Mouse (Mus musculus): ENCODE measurements at regions not wholly inside any gene's neighbourhood (a gene's known extent, or its start where the extent isn't known, plus 50 kb on each side); places are given as distances from the start of the nearest gene placed in this dataset.
"Not testable (repeated sequence)": the region's sequence is repeated elsewhere in the genome, so short reads cannot be mapped to it uniquely, and the experiment has no call there.

DNA sequence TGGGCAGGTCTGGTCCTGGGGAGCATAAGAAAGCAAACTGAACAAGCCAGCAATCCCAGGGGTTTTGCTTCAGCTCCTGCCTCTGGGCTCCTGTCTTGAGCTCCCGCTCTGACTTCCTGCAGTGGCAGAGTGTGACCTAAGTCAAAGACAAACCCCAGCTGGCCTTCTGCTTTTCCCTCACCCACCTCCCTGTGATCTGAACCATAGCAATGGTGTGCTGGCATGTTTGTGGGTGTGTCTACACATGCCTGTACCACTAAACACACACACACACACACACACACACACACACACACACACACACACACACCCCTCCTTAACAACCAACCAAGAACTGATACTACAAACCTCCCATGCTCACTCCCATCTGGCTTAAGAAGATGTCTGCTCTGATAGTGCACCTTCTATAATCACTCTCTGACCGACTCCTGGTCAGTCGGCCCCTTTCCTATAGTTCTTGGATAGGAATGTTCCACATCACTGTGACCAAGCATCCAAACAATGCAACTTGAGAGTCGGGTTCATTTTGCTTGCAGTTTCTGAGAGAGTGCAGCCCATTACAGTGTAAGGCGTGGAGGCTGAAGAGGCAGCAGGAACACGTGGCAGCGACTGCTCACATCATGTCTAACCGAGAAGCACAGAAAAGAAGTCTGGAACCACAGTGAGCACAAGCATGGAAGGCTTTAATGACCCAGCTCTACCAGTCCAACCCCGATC, 134.4 kb downstream of the Tcp10c start:
- DNase-seq (ENCODE audit: low spot score in 2 of 2): no peak

DNA sequence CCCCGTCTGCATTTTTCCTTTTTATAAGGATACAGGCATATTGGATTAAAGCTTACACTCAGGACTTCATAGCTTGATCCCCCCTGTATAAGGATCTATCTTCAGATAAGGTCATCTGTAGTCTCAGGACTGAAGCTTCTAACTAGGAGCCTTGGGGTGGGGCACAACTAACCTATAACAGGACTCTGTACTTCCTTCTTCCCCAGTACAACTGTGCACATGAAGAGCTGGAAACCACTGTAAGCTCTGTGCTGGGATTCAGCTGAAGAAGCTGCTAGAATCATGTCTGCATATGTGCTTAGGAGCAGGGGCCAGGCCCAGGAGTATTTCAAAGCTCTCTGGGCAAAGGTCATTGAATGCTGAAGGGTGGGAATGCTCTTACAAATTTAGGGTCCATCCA, 137.9 kb downstream of the Tcp10c start:
- not testable (repeated sequence) for DNase-seq (ENCODE audit: low spot score in 2 of 2)

DNA sequence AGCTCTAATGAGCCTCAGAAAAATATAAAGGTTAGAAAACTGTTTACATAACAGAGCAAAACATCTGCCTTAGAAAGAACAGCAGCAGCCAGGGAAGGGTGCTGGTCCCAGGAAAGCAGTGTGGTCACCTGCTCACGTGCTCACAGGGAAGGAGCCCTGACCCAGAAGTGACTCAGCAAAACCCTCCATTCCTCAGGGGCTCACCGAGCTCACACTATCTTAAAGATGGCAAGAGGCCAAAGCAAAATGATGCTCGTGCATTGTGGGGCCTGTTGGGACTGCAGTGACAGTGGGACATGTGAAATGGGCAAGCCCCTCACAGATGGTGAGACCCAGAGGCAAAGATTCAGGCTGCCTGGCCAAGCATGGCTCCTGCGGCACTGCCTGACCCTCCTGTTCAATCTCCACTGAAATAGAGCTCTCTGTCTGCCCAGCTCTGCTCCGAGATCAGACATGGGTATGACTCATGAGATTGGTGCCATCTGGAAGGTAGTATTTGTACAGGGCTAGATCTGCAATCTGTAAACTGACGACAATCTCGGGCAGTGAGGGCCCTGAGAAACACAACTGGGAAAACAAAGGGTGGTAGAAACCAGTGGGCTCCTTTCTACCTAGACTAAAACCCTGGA, 138.4 kb downstream of the Tcp10c start:
- peak in 1 of 2 experiments; percentile 46 for DNase-seq (ENCODE audit: low spot score in 2 of 2)

DNA sequence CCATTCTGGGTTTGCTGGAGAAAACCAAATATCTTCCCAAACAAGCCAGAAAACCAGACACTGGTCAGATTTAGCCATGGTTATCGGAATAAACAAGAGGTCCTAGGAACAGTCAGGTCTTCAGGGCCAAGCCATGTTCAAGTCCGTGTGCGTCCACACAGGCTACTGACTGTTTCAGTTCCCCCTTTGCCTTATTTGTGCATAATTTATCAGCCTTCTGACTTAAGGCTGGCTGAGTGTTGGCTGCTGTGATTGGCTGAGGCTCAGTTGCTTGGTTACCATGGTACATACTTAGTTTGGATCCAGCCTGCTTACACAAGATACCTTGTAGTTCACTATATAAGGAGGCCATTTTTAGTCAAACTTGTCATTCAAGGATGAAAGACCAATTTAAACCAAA, 139.5 kb downstream of the Tcp10c start:
- DNase-seq (ENCODE audit: low spot score in 2 of 2): not testable (repeated sequence)

DNA sequence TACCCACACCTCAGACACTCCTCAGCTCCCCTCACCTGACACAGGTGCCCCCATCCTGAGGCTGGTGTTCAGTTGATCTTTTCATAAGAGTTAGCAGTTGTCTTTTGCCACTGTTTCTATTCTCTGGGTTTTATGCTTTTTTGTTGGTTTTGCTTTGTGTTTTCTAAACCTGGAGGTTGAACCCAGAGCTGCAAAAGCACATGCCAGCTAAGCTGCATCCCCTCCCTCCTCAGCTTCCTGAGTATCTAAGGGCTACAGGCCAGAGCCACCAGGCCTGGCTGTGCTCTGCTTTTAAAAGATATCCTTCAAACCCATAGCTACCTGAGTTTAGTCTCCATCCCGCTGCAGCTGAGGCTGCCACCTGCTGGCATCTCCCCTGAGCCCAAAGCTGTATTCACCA, 140.1 kb downstream of the Tcp10c start:
- DNase-seq (ENCODE audit: low spot score in 2 of 2): not testable (repeated sequence)

DNA sequence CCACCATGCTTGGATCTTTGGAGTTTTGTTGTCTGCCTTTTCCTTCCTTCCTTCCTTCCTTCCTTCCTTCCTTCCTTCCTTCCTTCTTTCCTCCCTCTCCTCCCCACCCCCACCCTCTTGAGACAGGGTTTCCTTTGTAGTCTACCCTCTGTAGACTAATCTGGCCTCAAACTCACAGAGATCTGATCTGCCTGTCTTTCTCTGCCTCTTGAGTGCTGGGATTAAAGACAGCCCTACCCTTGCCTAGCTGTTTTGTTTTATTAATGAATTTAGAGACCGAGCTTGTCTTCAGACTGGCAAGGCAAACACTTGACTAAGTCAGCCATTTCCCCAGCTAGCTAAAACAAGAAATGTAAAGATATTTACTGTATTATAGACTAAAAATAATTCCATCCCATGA, 150.0 kb downstream of the Tcp10c start:
- DNase-seq (ENCODE audit: low spot score in 2 of 2): not testable (repeated sequence)

DNA sequence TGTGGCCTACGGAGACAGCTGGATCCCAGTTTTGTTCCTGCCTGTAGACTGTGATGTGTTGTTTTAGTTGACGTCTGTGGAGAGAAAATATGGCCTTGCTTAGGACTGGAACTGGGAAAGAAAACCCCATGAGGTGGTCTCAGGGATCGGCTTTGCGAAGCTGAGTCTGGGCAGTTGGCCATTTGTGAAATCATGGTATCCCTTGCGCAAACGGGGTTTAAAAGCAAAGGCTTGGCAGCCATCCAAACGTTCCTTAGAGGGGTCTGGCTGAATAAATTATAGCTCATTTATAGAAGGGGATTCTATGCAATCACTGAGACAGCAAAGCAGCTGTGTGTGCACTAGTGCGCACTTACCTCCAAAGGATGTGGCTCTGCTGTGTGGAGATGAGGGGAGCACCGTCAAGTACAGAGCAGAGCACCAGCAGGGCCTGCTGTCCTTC, 150.5 kb downstream of the Tcp10c start:
- DNase-seq (ENCODE audit: low spot score in 2 of 2): not testable (repeated sequence)

DNA sequence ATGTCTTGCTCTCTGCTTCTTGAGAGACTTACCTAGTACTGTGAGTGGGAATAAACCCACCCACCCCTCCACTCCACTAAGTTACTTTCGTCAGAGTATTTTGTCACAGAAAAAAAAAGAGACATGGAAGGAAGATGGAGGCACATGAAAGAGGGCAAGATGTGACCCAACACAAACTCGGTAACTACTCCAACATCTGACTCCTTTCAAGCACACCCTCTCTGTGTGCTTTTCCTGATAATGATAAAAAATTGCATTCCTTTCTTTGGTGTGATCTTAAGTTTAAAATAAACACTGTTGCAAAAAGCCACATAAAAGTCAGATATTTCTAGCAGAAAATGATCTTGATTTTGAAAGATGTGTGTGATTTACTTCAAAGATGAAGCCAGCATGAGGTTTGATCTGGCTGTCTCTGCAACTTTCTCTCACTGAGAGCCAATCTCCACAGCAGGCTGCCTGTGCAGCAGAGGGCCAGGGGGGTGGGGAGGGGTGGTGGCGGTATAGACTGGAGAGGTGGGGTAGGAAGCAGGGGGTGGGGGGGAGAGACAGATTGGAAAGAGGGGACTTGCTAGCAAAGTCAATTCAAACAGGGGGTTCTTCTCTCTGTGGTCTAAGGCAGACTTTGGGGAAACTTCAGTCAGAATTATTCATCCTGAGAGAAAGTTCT, 153.2 kb downstream of the Tcp10c start:
- not testable (repeated sequence) for DNase-seq (ENCODE audit: low spot score in 2 of 2)

DNA sequence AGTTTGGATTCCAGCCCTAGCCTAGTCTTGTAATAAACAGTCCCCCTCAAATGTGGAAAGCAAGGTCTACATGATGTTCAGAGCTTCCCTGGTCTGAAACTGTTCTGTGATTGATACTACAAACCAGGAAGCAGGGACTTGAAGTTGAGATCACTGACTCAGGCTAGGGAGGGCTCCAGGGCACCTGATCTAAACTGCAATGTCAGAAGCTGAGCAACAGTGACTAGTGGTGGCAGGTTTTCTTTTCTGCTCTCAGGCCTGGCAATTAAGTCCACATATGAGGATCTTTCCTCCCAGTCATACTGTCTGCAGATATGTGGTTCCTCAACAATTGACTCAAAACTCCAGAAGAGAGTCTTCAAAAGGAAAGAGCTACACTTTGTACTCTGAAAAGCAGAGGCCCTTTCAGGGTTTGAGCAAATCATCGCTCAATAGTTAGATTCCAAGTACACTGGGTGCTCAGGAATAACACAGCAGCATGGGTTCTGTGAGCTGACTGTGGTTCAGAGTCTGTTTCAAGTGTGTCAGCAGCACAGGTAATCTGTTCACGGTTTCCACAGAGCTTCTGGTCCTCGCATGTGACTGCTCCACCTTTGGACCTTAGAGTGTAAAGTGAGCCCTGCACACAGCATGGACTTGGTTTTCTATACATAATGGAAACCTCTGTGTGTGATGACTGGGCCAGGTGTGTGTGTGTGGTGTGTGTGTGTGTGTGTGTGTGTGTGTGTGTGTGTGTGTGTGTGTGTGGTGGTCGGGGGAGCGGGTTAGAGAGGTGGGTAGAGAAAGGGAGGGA, 165.2 kb downstream of the Tcp10c start:
- DNase-seq (ENCODE audit: low spot score in 2 of 2): not testable (repeated sequence)

DNA sequence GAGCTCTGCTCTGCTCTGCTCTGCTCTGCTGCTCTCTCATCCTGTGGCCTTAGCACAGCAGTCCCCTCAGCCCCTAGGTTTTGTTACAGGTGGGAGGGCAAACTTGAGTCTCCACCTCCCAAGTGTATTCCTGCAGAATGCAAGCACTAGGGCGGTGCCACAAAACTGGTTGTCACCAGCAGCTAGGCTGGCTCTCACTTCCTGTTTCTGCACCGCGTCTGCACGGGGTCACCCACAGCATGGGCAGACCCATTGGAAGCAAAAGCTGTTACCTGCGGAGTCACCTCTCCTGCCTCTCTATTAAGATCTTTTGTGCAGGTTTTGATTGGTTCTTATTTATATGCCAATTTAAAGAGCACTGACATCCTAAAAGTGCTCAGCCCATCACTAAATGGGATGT, 178.2 kb downstream of the Tcp10c start:
- DNase-seq (ENCODE audit: low spot score in 2 of 2): not testable (repeated sequence)

DNA sequence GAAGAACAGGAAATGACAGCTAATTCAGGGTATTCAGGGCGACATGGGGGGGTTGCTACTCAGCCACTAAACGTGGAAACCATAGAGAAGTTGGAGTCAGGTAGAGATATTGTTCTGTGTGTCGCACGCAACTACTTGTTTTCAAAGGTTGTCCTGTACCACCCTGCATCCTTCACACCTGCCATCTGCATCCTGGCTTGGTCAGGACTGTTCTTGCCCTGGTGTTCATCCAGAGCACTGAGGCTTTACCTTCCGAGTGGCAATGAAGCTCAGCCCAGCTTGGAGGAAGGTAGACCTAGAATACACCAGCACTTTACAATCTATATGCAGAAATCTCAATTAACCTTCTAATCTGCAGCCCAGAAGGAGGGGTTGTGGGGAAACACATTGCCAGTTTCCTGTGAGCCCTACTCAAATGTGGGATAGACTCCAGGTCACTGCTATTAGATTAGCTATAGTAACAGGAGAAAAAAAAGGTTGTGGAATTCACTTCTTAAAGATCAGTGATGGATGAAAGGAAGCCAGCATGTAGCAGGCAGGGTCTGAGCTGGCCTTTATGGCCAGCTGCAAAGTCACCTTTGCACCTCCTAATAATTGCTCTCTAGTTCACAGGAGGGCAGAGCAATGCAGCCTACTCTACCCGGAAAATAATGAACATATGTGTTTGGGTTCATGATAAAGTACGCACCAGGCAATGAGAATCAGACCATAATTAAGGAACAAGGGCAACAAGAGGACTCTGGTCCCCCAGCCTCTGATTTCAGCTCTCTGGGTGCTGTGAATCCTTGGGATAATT, 186.3 kb downstream of the Tcp10c start:
- DNase-seq (ENCODE audit: low spot score in 2 of 2): no peak

DNA sequence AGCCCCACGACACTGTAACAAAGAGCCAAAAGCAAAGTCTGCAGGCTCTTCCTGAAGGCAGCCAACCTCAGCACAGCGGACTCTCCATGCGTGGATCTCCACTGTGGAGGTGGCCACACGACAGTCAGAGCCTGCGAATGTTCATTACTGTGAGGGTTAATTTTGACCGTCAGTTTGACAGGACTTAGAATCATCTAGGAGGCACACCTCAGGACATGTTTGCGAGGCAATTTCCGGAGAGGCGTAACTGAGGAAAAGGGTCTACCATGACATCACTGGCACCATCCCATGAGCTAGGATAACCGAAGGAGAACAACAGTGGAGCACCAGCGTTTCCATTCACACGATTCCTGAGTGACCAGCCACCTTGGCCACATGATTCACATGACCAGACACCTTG, 186.9 kb downstream of the Tcp10c start:
- DNase-seq (ENCODE audit: low spot score in 2 of 2): no peak

DNA sequence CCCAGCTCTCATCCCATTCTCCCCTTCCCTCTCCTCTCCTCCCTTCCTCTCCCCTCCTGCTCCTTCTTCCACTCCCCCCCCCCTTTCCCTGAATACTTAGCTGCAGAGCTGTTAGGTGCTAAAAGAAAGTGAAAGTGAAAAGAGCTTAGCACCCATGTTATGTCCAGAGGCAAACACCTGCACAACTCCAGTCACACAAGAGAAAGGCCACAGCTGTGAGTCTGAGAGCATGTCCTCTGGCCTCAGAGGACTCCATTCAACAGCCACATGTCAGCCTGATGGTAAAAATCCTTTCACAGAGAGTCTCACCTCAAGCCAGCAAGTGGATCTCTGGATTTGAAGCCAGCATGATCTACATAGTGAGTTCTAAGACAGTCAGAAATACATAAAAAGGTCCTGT, 187.9 kb downstream of the Tcp10c start:
- DNase-seq (ENCODE audit: low spot score in 2 of 2): no peak

DNA sequence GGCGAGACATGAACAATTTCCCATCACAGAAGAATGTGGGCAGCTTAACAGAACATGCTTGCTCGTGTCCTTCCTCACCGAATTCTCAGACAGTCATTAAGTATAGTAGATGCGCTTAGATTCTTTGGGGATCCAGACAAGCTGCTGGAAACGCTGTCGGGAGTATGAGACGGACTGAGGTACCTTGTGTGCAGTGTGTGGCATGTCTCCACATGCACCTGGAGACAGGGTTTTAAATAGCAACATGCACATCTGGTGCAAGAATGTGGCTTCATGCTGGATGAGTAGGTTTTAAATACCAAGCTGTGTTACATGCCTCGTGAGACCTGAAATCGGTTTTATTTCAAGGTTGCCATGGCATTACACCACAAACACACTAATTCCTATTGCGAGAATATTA, 188.5 kb downstream of the Tcp10c start:
- DNase-seq (ENCODE audit: low spot score in 2 of 2): peak in 1 of 2 experiments; percentile 46

DNA sequence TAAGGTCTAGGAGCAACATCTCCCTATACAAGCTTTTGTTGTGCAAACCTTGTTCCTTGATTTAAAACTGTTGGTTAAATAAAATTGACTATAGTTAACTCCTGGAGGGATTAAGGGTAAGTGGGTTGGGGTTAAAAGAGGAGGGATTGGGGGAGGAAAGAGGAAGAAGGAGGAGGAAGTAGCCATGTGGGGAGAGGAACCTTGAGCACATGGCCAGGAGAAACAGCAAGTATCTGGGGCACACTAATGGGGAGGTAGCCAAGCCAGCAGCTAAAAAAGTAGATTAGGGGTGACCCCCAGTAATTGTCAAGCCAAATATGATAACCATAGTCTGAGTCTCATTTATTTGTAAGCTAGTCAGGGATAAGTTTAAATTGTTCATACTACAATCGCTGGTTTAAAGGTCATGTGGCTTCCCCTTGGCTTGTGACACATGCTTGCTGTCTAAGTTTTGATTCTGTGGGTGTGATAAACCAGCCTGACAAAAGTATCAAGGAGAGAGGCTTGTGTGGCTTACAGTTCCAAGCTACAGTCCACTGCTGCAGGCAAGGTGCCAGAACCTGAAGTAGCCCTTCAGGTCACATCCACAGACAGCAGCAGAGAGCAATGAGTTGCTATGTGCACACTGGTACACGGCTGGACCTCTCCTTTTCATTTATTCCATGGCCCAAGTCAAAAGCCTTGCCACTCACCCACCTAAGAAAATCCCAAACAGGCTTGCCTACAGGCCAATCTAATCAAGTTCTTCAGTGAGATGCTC, 189.8 kb downstream of the Tcp10c start:
- DNase-seq (ENCODE audit: low spot score in 2 of 2): no peak

DNA sequence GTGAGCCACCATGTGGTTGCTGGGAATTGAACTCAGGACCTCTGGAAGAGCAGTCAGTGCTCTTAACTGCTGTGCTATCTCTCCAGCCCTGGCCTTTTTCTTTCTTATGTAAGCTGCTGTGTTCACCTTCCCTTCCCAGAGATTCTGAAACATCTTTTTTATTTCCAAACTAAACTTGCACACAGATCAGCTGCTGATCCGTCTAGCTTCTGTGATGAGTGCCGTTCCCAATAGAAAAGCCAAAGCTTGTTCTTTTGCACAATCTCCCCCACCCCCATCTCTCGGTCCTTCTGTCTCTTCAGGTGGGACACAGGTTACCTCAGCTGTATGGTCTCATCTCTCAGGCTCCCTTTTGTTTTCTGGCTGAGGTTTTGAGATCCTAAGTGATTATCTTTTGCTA, 191.9 kb downstream of the Tcp10c start:
- DNase-seq (ENCODE audit: low spot score in 2 of 2): peak in 1 of 2 experiments; percentile 45

DNA sequence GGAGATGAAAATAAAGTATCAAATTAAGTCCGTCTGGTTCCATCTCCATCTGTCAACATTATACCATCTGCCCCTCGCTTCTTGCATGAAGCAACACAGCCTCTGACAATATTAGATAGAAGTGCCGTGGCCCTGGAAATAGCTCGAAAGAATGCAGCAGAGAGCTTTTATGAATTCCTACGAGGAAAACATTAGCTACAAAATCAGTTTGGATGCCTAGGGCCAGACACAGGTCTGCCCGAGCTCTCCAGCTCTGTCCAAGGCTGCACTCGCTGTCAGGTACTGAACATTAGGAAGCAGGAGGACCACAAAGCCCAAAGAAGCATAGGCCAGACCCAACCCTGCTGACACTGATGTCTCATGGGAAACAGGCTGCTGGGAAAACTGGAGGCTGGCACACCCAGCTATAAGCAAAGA, 192.3 kb downstream of the Tcp10c start:
- peak; percentile 95 to 100 for DNase-seq (ENCODE audit: low spot score in 2 of 2)

DNA sequence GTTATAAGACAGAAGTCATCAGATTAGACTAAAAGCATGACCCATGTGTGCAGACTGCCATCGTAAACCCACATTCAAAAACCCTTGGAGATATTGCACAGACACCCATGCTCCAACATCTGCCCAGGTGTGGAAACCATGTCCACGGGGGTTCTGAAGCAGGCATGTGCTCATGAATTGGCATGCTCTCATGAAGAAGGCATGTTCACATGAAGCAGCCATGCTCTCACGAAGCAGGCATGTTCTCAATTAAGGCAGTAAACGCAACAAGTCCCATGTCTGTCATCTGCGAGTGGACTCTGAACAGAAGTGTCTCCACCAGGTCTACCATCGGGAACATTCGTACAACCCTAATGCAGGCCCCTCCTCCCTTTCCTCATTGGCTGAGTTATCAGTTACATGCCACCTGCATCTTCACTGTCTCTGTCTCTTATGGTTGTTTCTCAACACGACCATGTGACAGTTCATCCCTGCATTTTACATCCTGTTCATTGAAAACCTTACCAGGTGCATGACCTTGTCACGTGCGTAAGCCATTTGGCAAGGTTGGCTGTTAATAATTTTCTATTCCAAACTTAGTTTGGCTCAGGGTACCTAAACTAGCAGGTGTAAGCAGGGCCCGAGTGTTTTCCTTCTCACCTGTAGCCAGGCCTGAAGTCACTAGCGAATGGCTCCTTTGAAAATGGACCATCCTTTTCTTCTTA, 193.4 kb downstream of the Tcp10c start:
- no peak for DNase-seq (ENCODE audit: low spot score in 2 of 2)

Measured in layer of hippocampus, adult 18-20 months (tissue).